Mouse (Mus musculus): ENCODE measurements around the gene Crybb2.

GRCm38 (mm10) chr5:113031201-113031754, 38.6 kb downstream of the Crybb2 start:
- no peak for TF ChIP-seq CTCF (IDR thresholded peaks at IDR 0.05; ENCODE audit: low read depth)
- TF ChIP-seq EP300 (IDR thresholded peaks at IDR 0.05; ENCODE audit: low read depth): no peak

Data from heart, postnatal 0 days (tissue).